Mouse (Mus musculus): Measurements from ENCODE around the gene Hif3a. TPM values are rescaled to one million over a fixed set of nuclear protein-coding genes. Genes with fewer than 3 reads are reported as not detected.
A peak's percentile ranks its signal among the peaks of the same experiment; 100 is the strongest.
"Not testable (repeated sequence)": the region's sequence is repeated elsewhere in the genome, so short reads cannot be mapped to it uniquely, and the experiment has no call there.

Gene Hif3a
- 3.9 and 5.2 TPM in 2 replicates for polyA plus RNA-seq (2014; fragmentation: Nextera tagmentation; extraction: Ambion mirVana)

DNA sequence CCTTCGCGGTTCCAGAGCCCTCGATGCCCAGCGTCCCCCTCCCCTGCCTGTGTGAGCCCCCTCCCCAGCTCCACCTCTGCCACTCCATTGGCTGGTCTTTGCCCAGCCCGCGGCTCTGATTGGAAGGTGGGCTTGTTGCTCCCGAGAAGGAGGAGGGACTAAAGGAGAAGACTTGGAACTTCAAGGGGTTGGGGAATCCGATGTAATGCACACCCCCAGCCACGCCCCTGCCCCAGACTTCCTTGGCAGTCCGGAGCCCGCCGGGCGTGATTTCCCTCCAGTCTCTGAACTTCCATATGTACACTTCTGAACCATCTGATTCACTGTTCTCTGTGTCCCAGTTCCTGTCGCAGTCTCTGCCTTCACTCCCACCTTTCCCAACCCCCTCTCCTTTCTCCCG, at the start of gene Hif3a:
Hif3a (minus strand) TSS at position 39 of the 400 bp plus-strand sequence.
- DNase-seq (ENCODE audit: low spot score, missing footprints) = peak; percentile 95
- Histone ChIP-seq H3K9me3 (ENCODE audit: control insufficient read depth, low read length) (no peaks in the 10 kb centered on the region), H3K4me1 (ENCODE audit: control insufficient read depth, insufficient read depth, low read length) (peaks cover 11% of the 10 kb centered on the region), H3K27ac (ENCODE audit: low read depth, low read length) (no peak within 1 kb of the TSS), H3K9ac (ENCODE audit: low read length) (peak within 1 kb of the TSS; percentile 25; the same call in 1 of the 2 replicates), H3K27me3 (ENCODE audit: control insufficient read depth, insufficient read depth, low read length) (peaks cover 9% of the 10 kb centered on the region), H3K36me3 (ENCODE audit: control insufficient read depth, insufficient read depth, low read length) (no peaks in the 10 kb centered on the region), H3K4me3 (ENCODE audit: low read depth, low read length) (peak within 1 kb of the TSS; percentile 27), H3K4me2 (peak within 1 kb of the TSS; percentile 60)
- WGBS = under 1% methylated on average over 15 of the region's 15 CpGs
- peak; percentile 90 for ATAC-seq (ENCODE audit: low FRiP score)

DNA sequence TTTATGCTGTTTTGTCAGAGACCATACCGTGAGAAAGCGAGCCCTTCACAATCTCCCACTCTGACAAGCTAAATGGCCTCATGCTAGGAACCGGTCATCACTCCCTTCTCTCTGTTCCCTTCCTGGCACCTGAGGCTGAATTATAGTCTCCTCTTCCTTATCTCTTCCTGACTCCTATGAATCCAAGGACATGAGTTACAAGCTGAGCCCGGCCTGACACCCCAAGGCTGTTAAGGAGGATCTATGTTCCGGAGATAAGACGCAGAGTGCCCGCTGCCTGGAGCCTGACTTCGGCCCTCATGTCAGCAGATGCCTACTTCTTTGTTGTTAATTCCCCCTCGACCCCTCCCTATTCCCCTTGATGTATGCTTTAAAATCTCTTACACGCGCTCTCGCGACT, 39.4 kb upstream of the Hif3a start:
- DNase-seq (ENCODE audit: low spot score, missing footprints); H3K27ac ChIP-seq (ENCODE audit: low read depth, low read length); H3K4me3 ChIP-seq (ENCODE audit: low read depth, low read length); H3K4me2 ChIP-seq; H3K9me3 ChIP-seq (ENCODE audit: control insufficient read depth, low read length); ATAC-seq (ENCODE audit: low FRiP score); H3K36me3 ChIP-seq (ENCODE audit: control insufficient read depth, insufficient read depth, low read length); H3K4me1 ChIP-seq (ENCODE audit: control insufficient read depth, insufficient read depth, low read length); H3K27me3 ChIP-seq (ENCODE audit: control insufficient read depth, insufficient read depth, low read length); H3K9ac ChIP-seq (ENCODE audit: low read length): not testable (repeated sequence)
- WGBS = 88% methylated on average over 13 of the region's 13 CpGs

DNA sequence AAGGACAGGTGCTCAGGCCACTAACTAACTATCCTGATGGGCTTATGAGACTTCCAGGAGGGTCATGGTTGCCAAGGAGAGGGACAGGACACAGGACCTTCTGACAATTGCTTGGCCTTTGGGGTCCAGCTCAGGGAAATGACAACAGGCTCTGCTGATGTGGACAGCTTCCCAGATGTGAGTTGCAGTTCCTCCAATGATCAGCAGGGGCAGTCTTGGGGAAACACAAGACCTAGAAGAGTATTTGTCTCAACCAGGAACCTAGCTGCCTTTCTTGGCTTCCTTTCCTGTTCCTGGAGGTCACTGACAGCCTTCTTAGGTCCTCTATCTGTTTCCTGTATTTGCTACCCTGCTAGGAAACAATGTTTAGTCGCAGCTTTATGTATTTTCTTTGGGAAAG, 29.1 kb upstream of the Hif3a start:
- no peak overlapping the region for H3K4me2 ChIP-seq
- no peak overlapping the region for H3K27ac ChIP-seq (ENCODE audit: low read depth, low read length)
- DNase-seq (ENCODE audit: low spot score, missing footprints) (no peak), ATAC-seq (ENCODE audit: low FRiP score) (no peak)
- no peaks in the 10 kb centered on the region for H3K36me3 ChIP-seq (ENCODE audit: control insufficient read depth, insufficient read depth, low read length)
- H3K4me3 ChIP-seq (ENCODE audit: low read depth, low read length) = no peak overlapping the region
- 16% methylated on average over 1 of the region's 1 CpGs for WGBS
- no peaks in the 10 kb centered on the region for H3K27me3 ChIP-seq (ENCODE audit: control insufficient read depth, insufficient read depth, low read length)
- no peaks in the 10 kb centered on the region for H3K4me1 ChIP-seq (ENCODE audit: control insufficient read depth, insufficient read depth, low read length)
- no peak overlapping the region for H3K9ac ChIP-seq (ENCODE audit: low read length)
- H3K9me3 ChIP-seq (ENCODE audit: control insufficient read depth, low read length) = no peaks in the 10 kb centered on the region; the same call in 1 of the 2 replicates

DNA sequence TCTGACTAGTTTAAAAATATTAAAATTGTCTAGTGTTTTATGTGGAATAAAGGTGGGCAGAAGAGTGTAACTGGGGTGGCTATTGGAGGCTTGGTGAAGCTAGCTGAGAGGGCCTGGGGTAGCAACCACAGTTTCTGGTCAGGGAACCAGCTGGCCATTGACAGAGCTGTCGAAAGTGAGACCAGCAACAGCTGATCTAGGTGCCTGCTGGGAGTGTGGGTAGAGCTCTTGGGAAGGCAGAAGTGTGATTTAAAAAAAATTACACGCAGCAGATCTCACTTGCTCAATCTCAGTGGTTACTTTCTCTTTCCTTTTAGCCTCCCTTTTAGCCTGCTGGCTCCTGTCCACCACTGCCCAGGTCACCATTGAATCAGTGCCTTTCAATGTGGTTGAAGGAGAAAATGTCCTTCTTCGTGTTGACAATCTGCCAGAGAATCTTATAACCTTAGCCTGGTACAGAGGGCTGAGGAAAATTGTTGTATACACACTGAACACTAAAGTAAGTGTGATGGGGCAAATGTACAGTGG, 27.9 kb upstream of the Hif3a start:
- Histone ChIP-seq H3K27me3 (ENCODE audit: control insufficient read depth, insufficient read depth, low read length) (no peaks in the 10 kb centered on the region), H3K36me3 (ENCODE audit: control insufficient read depth, insufficient read depth, low read length) (no peaks in the 10 kb centered on the region), H3K27ac (ENCODE audit: low read depth, low read length) (no peak overlapping the region), H3K4me3 (ENCODE audit: low read depth, low read length) (no peak overlapping the region), H3K4me1 (ENCODE audit: control insufficient read depth, insufficient read depth, low read length) (no peaks in the 10 kb centered on the region), H3K9ac (ENCODE audit: low read length) (no peak overlapping the region), H3K4me2 (no peak overlapping the region), H3K9me3 (ENCODE audit: control insufficient read depth, low read length) (no peaks in the 10 kb centered on the region)
- ATAC-seq (ENCODE audit: low FRiP score) = no peak
- no peak for DNase-seq (ENCODE audit: low spot score, missing footprints)
- 69% methylated on average over 3 of the region's 3 CpGs for WGBS

DNA sequence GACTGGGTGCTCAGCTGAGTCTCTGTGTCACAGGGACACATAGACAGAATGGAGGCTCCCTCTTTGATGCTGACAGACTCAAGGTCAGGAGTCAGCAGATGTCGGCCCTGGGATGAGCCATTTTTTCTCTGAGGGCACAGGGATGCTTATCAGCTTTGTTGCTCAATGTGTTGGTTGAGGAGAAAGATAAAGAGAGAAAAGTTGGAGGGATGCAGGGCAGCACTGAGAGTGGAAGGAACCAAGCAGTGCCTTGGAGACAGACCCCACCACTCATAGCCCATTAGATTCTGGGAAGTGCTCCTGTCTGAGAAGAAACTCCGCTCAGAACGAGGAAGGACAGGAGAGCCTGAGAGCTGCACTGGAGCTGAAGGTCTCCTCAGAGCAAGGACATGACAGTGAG, 25.5 kb upstream of the Hif3a start:
- Histone ChIP-seq H3K9me3 (ENCODE audit: control insufficient read depth, low read length) (no peaks in the 10 kb centered on the region), H3K4me3 (ENCODE audit: low read depth, low read length) (no peak overlapping the region), H3K36me3 (ENCODE audit: control insufficient read depth, insufficient read depth, low read length) (no peaks in the 10 kb centered on the region), H3K27me3 (ENCODE audit: control insufficient read depth, insufficient read depth, low read length) (no peaks in the 10 kb centered on the region), H3K4me1 (ENCODE audit: control insufficient read depth, insufficient read depth, low read length) (no peaks in the 10 kb centered on the region), H3K27ac (ENCODE audit: low read depth, low read length) (no peak overlapping the region), H3K4me2 (no peak overlapping the region), H3K9ac (ENCODE audit: low read length) (no peak overlapping the region)
- DNase-seq (ENCODE audit: low spot score, missing footprints) = no peak
- ATAC-seq (ENCODE audit: low FRiP score) = no peak
- WGBS = 85% methylated on average over 3 of the region's 3 CpGs

DNA sequence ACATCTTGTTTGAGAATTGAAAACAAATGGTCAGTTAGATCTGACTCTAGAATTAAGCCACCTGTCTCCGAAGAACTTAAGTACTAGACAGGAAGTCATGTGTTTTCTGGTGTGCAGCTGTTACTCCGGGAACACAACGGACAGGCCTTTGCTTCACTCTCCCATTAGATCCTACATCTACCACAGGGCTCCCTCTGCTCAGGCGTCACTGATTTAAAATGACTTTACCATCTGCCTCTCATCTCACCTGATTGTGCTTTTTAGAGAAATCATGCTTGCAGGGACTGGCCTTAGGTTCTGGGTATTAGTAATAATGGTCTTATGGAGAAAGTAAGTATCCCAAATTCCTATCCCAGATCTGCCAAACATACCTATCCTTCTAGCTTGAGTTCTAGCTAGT, 20.5 kb upstream of the Hif3a start:
- Histone ChIP-seq H3K27ac (ENCODE audit: low read depth, low read length) (no peak overlapping the region), H3K36me3 (ENCODE audit: control insufficient read depth, insufficient read depth, low read length) (no peaks in the 10 kb centered on the region), H3K9ac (ENCODE audit: low read length) (no peak overlapping the region), H3K4me2 (no peak overlapping the region), H3K4me3 (ENCODE audit: low read depth, low read length) (no peak overlapping the region), H3K9me3 (ENCODE audit: control insufficient read depth, low read length) (no peaks in the 10 kb centered on the region), H3K4me1 (ENCODE audit: control insufficient read depth, insufficient read depth, low read length) (no peaks in the 10 kb centered on the region), H3K27me3 (ENCODE audit: control insufficient read depth, insufficient read depth, low read length) (no peaks in the 10 kb centered on the region)
- no peak for ATAC-seq (ENCODE audit: low FRiP score)
- 92% methylated on average over 4 of the region's 4 CpGs for WGBS
- DNase-seq (ENCODE audit: low spot score, missing footprints) = no peak

DNA sequence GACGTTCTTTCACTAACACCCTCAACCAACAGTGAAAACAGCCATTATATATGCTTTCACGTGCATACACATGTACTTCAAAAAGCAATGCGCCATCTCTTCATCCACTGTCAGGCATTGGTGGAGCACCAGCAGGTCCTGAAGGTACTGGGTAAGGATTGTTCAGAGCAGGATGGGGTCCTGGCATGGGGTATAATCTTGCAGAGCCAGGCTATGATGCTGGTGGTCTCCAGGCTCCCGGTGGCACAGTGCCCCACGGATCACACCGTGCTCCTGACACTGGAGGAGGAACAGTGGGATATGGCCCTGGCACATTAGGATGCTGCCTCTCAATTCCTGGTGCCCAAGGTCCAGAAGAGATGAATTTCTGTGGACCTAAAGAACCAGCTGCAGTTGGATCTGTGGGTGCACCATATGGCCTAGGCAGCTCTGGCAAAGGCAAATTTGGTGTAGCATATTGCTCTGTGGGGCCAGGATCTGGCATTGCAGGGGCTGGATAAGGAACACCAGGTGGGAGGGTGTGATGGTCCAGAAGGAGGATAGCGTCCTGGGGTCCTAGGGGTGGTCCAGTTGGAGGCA, 15.9 kb upstream of the Hif3a start:
- no peak overlapping the region for H3K27ac ChIP-seq (ENCODE audit: low read depth, low read length)
- no peak for ATAC-seq (ENCODE audit: low FRiP score)
- DNase-seq (ENCODE audit: low spot score, missing footprints) = no peak
- no peak overlapping the region for H3K4me3 ChIP-seq (ENCODE audit: low read depth, low read length)
- no peaks in the 10 kb centered on the region for H3K36me3 ChIP-seq (ENCODE audit: control insufficient read depth, insufficient read depth, low read length)
- 82% methylated on average over 7 of the region's 7 CpGs for WGBS
- no peaks in the 10 kb centered on the region for H3K4me1 ChIP-seq (ENCODE audit: control insufficient read depth, insufficient read depth, low read length)
- H3K27me3 ChIP-seq (ENCODE audit: control insufficient read depth, insufficient read depth, low read length) = no peaks in the 10 kb centered on the region
- no peak overlapping the region for H3K4me2 ChIP-seq
- H3K9ac ChIP-seq (ENCODE audit: low read length) = no peak overlapping the region
- no peaks in the 10 kb centered on the region for H3K9me3 ChIP-seq (ENCODE audit: control insufficient read depth, low read length)

DNA sequence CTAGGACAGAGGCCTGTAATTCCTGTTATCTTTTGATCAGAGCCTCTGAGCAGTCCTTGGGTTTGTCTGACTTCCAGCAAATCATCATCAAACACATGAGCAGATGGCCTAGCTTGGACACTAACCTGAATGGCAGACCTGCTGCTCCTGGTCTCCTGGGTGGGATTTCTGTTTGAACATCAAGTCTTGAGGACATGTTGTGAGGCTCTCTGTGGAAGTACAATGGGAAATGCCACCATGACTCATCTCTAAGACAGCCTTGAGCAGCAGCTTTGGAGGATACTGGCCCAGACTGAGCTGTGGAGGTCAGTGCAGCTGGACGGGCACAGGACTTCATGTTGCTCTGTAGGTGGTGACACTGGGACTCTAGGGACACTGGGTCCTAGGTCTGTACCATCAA, 14.3 kb upstream of the Hif3a start:
- Histone ChIP-seq H3K9me3 (ENCODE audit: control insufficient read depth, low read length) (no peaks in the 10 kb centered on the region), H3K27me3 (ENCODE audit: control insufficient read depth, insufficient read depth, low read length) (no peaks in the 10 kb centered on the region), H3K9ac (ENCODE audit: low read length) (no peak overlapping the region), H3K36me3 (ENCODE audit: control insufficient read depth, insufficient read depth, low read length) (no peaks in the 10 kb centered on the region), H3K4me3 (ENCODE audit: low read depth, low read length) (no peak overlapping the region), H3K4me1 (ENCODE audit: control insufficient read depth, insufficient read depth, low read length) (no peaks in the 10 kb centered on the region), H3K4me2 (no peak overlapping the region), H3K27ac (ENCODE audit: low read depth, low read length) (no peak overlapping the region)
- ATAC-seq (ENCODE audit: low FRiP score) (no peak), DNase-seq (ENCODE audit: low spot score, missing footprints) (no peak)
- WGBS = 92% methylated on average over 1 of the region's 1 CpGs

DNA sequence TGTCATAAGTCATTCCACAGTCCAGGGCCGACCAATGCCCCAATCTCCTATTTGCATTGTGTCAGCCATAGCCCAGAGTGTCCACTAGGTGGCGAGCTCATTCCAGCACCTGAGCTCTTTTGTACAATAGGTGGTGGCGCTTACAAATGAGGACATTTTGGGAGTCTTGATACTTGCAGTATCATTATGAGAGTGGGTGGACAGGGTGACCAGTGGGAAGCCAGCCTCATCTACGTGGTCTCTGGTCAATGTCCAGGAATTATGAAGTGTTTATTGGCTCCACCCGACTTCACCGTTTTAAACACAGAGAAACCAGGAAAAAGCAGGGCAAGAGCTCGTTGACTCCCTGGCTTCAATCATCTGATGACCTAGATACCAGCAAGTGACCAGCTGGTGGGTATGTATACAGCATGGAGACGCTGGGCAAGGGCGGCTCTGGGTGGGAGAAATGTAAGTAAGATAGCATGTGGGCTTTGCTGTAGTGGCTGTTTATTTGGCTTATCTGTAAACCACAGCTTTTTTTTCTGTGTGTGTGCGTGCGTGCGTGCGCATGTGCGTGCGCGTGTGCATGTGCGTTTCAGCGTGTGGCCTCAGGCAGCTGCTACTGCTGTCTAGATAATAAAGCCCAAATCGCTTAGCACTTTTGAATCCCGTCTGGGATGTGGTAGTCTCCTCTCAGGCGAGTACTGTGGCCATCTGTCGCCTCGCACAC, 11.8 kb upstream of the Hif3a start, which contains the start of gene Psg16:
Psg16 (plus strand) TSS at position 137 of the 712 bp plus-strand sequence.
- 72% methylated on average over 23 of the region's 23 CpGs for WGBS
- Histone ChIP-seq H3K4me1 (ENCODE audit: control insufficient read depth, insufficient read depth, low read length) (no peaks in the 10 kb centered on the region), H3K27ac (ENCODE audit: low read depth, low read length) (no peak within 1 kb of the TSS), H3K9me3 (ENCODE audit: control insufficient read depth, low read length) (no peaks in the 10 kb centered on the region), H3K9ac (ENCODE audit: low read length) (no peak within 1 kb of the TSS), H3K27me3 (ENCODE audit: control insufficient read depth, insufficient read depth, low read length) (no peaks in the 10 kb centered on the region), H3K4me3 (ENCODE audit: low read depth, low read length) (no peak within 1 kb of the TSS), H3K4me2 (no peak within 1 kb of the TSS), H3K36me3 (ENCODE audit: control insufficient read depth, insufficient read depth, low read length) (no peaks in the 10 kb centered on the region)
- DNase-seq (ENCODE audit: low spot score, missing footprints) (no peak), ATAC-seq (ENCODE audit: low FRiP score) (peak; percentile 69; the same call in 1 of the 2 replicates)

All from midbrain, embryonic 11.5 days (tissue).